Mouse (Mus musculus): ENCODE results near the gene Prdm5.

DNA sequence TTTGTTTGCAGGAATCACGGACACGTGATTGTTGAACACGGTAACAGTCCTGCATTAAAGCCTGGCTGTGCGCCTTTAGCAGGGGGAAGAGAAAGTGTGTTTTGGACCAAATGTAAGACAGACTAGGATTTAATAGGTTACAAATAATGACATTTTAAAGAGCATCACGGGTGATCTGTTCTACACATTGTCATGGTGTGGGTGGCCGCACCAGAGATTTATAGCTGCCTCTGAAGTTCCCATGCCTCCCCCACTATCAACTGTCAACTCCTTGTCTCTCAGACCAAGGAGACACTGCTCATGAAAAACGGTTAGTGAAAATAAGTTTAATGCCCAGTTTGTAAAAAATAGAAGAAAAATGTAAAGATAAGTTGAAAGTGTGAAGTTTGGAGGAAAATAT, 2.7 kb downstream of the Prdm5 start:
- TF ChIP-seq CTCF (IDR thresholded peaks at IDR 0.05; ENCODE audit: control insufficient read depth, insufficient read depth, low read length) (no peak), POLR2A (IDR thresholded peaks at IDR 0.05; ENCODE audit: borderline replicate concordance, control insufficient read depth, low read depth, low read length) (no peak)

All from bone marrow, adult 2 months (tissue).